Mouse (Mus musculus) layer of hippocampus, postnatal 14 days (tissue): ENCODE measurements around the gene Gtf3c5. TPM values are rescaled to one million over a fixed set of nuclear protein-coding genes. Genes with fewer than 3 reads are reported as not detected.

Source experiments
- DNase-seq, 2 experiments: peaks; one replicate each; pipeline ENCODE4 v3.0.0; 2021 to 2022; ENCODE audit warnings: low spot score in 2 of 2, mixed read lengths in 1 of 2
- long read RNA-seq, 2 experiments: library from polyadenylated mRNA; stranded (forward); transcript quantifications; one replicate each; pipeline ENCODE4 v2.0.0; 2021
- total RNA-seq, 2 experiments: library from RNA; stranded (reverse); gene quantifications; 2 replicates each; pipeline ENCODE4 v1.2.3; 2021

Gene Gtf3c5
- 10 to 100 TPM; 17.0 to 18.1 TPM for total RNA-seq
- long read RNA-seq, experiment 1, partial matches to known transcripts = 2 of 19 reads
- long read RNA-seq, experiment 1, other reads (novel, unspliced or antisense) = 13 of 19 reads
- long read RNA-seq, experiment 2, transcript Gtf3c5-201 (12 exons, 2,739 nt) = major isoform, 9 of 51 reads
- long read RNA-seq, experiment 2, partial matches to known transcripts = 2 of 51 reads
- long read RNA-seq, experiment 2, other reads (novel, unspliced or antisense) = 40 of 51 reads

- no peak for DNase-seq
These were observed at the start of gene Gtf3c5 for GRCm38 (mm10) chr2:28583651-28584050. TSS of gene Gtf3c5 (minus strand) at chr2:28583751.

- no peak for DNase-seq
These were observed 49.6 kb upstream of the Gtf3c5 start for GRCm38 (mm10) chr2:28633136-28633535.

GRCm38 (mm10) chr2:28632626-28633025, 49.1 kb upstream of the Gtf3c5 start:
- DNase-seq = no peak

GRCm38 (mm10) chr2:28629911-28630381, 46.4 kb upstream of the Gtf3c5 start:
- no peak for DNase-seq

GRCm38 (mm10) chr2:28628053-28628452, 44.5 kb upstream of the Gtf3c5 start:
- DNase-seq = no peak

GRCm38 (mm10) chr2:28626038-28626437, 42.5 kb upstream of the Gtf3c5 start:
- no peak for DNase-seq

- no peak for DNase-seq
These were observed 41.3 kb upstream of the Gtf3c5 start for GRCm38 (mm10) chr2:28624870-28625269.

- DNase-seq = no peak
These were observed 39.1 kb upstream of the Gtf3c5 start for GRCm38 (mm10) chr2:28622521-28623124.

GRCm38 (mm10) chr2:28621664-28622171, 38.2 kb upstream of the Gtf3c5 start, which contains the start of gene Gfi1b:
TSS of gene Gfi1b (minus strand) at chr2:28621982.
- no peak for DNase-seq

- DNase-seq = no peak
These were observed 37.6 kb upstream of the Gtf3c5 start for GRCm38 (mm10) chr2:28621111-28621510.

GRCm38 (mm10) chr2:28620522-28620921, 37.0 kb upstream of the Gtf3c5 start:
- no peak for DNase-seq

GRCm38 (mm10) chr2:28619369-28619768, 35.8 kb upstream of the Gtf3c5 start:
- DNase-seq = no peak

- DNase-seq = no peak
These were observed 35.3 kb upstream of the Gtf3c5 start for GRCm38 (mm10) chr2:28618777-28619336.

GRCm38 (mm10) chr2:28617498-28618486, 34.2 kb upstream of the Gtf3c5 start:
- no peak for DNase-seq

GRCm38 (mm10) chr2:28616874-28617273, 33.3 kb upstream of the Gtf3c5 start:
- no peak for DNase-seq

GRCm38 (mm10) chr2:28616358-28616757, 32.8 kb upstream of the Gtf3c5 start:
- no peak for DNase-seq

- DNase-seq = no peak
These were observed 30.0 kb upstream of the Gtf3c5 start for GRCm38 (mm10) chr2:28613599-28613998.

- DNase-seq = no peak
These were observed 29.0 kb upstream of the Gtf3c5 start for GRCm38 (mm10) chr2:28612436-28613063.

- DNase-seq = no peak
These were observed 27.8 kb upstream of the Gtf3c5 start for GRCm38 (mm10) chr2:28611407-28611787.

- DNase-seq = no peak
These were observed 27.3 kb upstream of the Gtf3c5 start for GRCm38 (mm10) chr2:28610716-28611406.
